Mouse (Mus musculus) heart, postnatal 36 days (tissue): ENCODE results near the gene Foxo1. TPM values are rescaled to one million over a fixed set of nuclear protein-coding genes. Genes with fewer than 3 reads are reported as not detected.

Source experiments
- DNase-seq, 2 experiments: peaks; one replicate each; pipeline ENCODE4 v3.0.0; 2021 to 2022
- intact Hi-C: fragments of 180-260 bp; cut with DNase I; formaldehyde crosslinking; loops from one replicate; pipeline ENCODE4 v1.15.1; 2025
- total RNA-seq, 2 experiments: library from RNA; stranded (reverse); gene quantifications; 2 replicates each; pipeline ENCODE4 v1.2.3; 2021

The Foxo1 gene
- 10 to 100 TPM; 13.9 to 15.4 TPM for total RNA-seq

DNA sequence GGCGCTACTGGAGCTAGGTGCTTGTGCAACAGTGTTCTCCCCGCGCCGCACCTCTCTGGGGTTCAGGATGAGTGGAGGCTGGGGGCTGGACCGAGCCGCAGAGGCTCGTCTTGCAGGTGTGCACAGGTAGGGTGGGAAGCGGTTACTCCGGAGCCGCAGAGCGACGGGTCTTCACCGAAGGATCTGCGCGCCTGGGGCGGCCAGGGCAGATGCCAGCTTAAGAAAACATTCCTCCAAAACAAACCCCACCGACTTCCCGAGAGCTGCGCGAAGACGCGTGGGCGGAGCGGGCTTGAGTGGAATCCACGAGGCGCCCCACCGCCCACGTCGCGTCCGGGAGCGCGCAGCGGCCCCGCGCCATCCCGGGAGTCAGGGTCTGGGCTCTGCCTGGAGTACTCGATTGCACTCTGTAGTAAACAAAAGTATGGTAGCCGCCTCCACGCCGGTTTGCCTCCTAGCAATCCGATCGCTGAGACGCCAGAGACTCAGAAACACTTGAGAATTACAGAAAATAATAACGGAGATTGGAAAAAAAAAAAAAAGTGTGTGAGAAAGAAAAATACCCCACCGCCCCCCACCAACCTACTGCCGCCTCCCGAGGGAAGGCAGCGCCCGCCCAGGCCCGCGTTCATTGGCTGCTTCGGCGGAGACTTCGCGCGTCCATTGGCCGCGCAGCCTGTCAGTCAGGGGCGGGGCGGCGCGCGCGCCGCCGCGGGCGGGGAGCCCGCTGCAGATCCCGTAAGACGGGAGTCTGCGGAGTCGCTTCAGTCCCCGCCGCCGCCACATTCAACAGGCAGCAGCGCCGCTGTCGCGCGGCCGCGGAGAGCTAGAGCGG lies at the start of gene Foxo1:
Foxo1 (plus strand) TSS at position 685 of the 835 bp plus-strand sequence.
- peak; percentile 95 to 96 for DNase-seq
- intact Hi-C loops: loop anchor here (5.0 to 10.0 kb wide), 3 partner anchors 237 to 1197 kb away; partner anchors contain the start of genes Nhlrc3 and Proser1

DNA sequence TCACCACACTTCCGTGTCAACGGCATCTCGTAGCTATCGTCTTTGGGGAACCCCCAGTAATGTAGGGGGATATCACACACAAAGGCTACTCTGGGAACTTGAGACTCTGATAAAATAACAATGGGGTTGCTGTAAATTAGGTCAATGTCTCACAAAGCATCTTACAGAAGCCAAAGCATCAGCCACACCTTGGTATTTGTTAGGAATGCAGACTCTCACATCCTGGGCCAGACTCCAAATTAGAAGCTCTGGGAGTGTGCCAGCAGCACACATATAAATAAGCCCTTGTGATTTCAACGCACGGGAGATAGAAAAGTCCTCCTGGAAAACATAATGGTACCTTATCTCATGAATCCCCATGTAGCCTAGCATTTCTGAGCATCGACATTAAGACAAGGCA lies 49.3 kb upstream of the Foxo1 start:
- intact Hi-C loops: no loop called here
- no peak for DNase-seq

DNA sequence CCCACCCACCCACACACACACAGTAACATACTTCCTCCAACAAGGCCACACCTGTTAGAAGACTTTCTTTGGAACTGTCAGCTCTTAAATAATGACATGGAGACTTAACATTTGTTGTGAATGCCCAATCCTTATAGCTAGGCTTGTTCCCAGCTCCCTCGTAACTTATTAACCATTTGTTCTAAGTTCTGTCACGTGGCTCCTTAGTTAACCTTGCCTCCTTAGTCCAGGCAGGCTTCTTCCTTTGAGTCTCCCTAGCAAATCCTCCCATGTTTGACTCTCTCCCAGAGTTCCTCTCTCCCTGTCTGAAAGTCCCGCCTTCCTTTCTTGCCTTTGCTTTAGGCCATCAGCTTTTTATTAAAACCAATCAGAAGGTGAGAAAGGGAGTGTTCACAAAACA lies 47.1 kb upstream of the Foxo1 start:
- intact Hi-C loops: no loop called here
- no peak for DNase-seq

GRCm38 (mm10) chr3:52221931-52222330 lies 46.2 kb upstream of the Foxo1 start:
- intact Hi-C loops: no loop called here
- DNase-seq: no peak

DNA sequence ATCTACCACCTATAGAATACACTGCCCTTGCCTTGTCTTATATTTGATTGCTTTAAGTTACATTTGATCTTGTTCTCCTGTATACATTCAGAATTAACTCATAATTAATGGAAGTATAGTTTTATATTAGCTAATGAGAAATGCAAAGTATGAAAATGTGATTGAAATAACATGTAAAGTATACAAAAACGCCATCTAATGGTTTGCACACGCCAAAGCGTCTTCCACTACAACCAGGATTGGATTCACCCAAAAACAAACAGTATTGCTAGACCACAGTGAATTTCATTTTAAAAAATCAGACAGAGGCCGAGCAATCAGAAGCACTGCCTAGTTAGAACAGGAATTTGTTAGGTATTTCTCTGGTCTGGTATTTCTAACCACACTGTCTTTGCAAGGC lies 31.6 kb upstream of the Foxo1 start:
- DNase-seq: no peak
- intact Hi-C loops: no loop called here

GRCm38 (mm10) chr3:52237136-52237535 lies 31.0 kb upstream of the Foxo1 start:
- DNase-seq: no peak
- intact Hi-C loops: no loop called here

- intact Hi-C loops: no loop called here
- DNase-seq: no peak
Measured at GRCm38 (mm10) chr3:52241062-52241461, 27.1 kb upstream of the Foxo1 start.

DNA sequence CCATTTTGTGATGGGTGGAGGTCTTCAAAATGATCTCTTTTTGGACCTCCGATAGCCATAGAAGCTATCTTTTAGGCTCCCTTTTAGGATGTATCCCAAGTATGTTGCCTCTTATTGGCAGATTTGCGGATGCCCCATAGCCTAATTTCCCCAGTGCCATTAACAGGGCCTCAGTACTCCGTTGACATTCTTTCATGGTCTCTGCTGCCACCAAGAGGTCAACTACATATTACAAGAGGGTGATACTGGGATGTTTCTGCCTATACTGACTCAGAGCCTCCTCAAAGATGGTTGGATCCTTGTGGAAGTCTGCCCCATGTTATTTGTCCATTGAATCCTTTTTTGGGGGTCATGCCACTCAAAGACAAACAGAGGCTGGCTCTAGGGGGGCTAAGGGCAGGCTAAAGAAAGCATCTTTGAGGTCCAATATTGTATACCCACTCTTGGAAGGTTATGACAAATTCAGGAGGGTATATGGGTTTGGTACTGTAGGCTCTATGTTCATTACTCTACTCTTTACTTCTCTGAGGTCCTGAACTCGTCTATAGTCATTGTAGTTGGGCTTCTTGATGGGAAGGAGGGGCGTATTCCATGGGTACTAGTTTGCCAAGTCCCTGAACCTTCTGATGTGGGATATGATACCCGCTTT lies 25.6 kb upstream of the Foxo1 start:
- intact Hi-C loops: loop anchor here (1.0 to 2.0 kb wide), 5 partner anchors 542 to 760 kb away; no protein-coding TSS in a partner anchor
- DNase-seq: peak; percentile 74 to 82

GRCm38 (mm10) chr3:52243271-52244021 lies 24.7 kb upstream of the Foxo1 start:
- peak in 1 of 2 experiments; percentile 53 for DNase-seq
- intact Hi-C loops: loop anchor here (2.0 kb wide), 2 partner anchors 543 to 595 kb away; no protein-coding TSS in a partner anchor

- DNase-seq: no peak
- intact Hi-C loops: no loop called here
Measured at GRCm38 (mm10) chr3:52245996-52246830, 21.9 kb upstream of the Foxo1 start.

- intact Hi-C loops: no loop called here
- no peak for DNase-seq
Measured at GRCm38 (mm10) chr3:52251184-52251583, 17.0 kb upstream of the Foxo1 start.

- DNase-seq: peak in 1 of 2 experiments; percentile 31
- intact Hi-C loops: no loop called here
Measured at GRCm38 (mm10) chr3:52253656-52254461, 14.3 kb upstream of the Foxo1 start.

- DNase-seq: no peak
- intact Hi-C loops: no loop called here
Measured at GRCm38 (mm10) chr3:52254496-52254895, 13.6 kb upstream of the Foxo1 start.

GRCm38 (mm10) chr3:52257782-52258441 lies 10.2 kb upstream of the Foxo1 start:
- intact Hi-C loops: loop anchor here (1.0 to 5.0 kb wide), 2 partner anchors 699 to 717 kb away; no protein-coding TSS in a partner anchor
- peak; percentile 72 to 78 for DNase-seq

GRCm38 (mm10) chr3:52258532-52258931 lies 9.6 kb upstream of the Foxo1 start:
- DNase-seq: peak; percentile 71
- intact Hi-C loops: loop anchor here (1.0 to 5.0 kb wide), 2 partner anchors 699 to 717 kb away; no protein-coding TSS in a partner anchor

GRCm38 (mm10) chr3:52262431-52263161 lies 5.5 kb upstream of the Foxo1 start:
- intact Hi-C loops: loop anchor here (1.0 to 10.0 kb wide), 6 partner anchors 142 to 1202 kb away; partner anchors contain the start of genes Nhlrc3 and Proser1
- peak; percentile 79 to 90 for DNase-seq

DNA sequence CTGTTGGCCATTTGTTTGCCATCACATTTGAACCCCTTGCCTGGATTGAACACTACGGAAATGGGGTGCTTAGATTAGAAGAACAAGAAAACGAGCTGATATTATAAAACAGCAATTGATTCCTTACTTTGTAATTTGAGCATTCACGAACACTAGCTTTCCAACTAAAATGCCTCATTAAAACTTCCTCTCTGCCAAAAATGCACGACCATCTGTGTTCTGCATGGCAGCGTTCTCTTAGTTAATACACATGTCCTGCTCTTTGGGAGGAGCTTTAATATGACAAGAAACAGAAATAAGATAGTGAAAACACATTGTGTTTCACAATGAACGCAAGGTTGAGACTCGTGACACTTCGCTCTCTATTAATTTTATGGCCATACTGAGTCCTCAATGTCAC lies 3.8 kb upstream of the Foxo1 start:
- no peak for DNase-seq
- intact Hi-C loops: loop anchor here (5.0 to 10.0 kb wide), 3 partner anchors 240 to 1200 kb away; partner anchors contain the start of genes Nhlrc3 and Proser1
